Mouse (Mus musculus) thymus, postnatal 0 days (tissue): ENCODE data around the gene Zcchc24. TPM values are rescaled to one million over a fixed set of nuclear protein-coding genes. Genes with fewer than 3 reads are reported as not detected.

ENCODE experiments used
- DNase-seq: peaks from one replicate; pipeline ENCODE4 v3.0.0-alpha.2; 2015; ENCODE audit warnings: low spot score
- polyA plus RNA-seq: library from polyadenylated mRNA; unstranded; fragments of >200 nt; fragmentation: Nextera tagmentation; extraction: Ambion mirVana; gene quantifications from 2 replicates; pipeline ENCODE4 v1.2.1, GENCODE M21; 2015

Gene Zcchc24
- polyA plus RNA-seq, 1 experiment from 2014 or later = 9.0 TPM

GRCm38 (mm10) chr14:25720962-25721707 is 47.7 kb downstream of the Zcchc24 start:
- DNase-seq = peak; percentile 69

DNA sequence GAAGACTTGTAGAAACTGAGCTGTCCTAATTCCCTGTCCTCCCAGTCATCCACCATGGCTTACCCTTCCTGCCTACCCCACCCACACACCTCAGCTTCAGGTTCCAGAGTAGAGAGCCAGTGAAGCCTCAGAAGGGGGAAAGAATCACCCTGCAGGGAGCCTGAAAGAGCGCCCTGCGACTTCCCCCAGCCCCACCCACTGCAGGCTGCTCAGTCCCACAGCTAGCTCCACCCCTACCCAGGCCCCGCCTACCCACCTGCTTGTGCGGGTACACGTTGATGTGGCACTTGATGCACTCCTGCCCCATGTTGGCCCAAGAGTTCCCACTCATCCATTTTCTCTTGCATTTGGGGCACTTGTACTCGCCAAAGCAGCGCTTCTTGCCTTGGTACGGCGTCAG is 49.5 kb downstream of the Zcchc24 start:
- peak; percentile 89 for DNase-seq

- DNase-seq = peak; percentile 82
Measured at GRCm38 (mm10) chr14:25718471-25718870, 50.4 kb downstream of the Zcchc24 start.

GRCm38 (mm10) chr14:25717718-25718117 is 51.1 kb downstream of the Zcchc24 start:
- peak; percentile 33 for DNase-seq

DNA sequence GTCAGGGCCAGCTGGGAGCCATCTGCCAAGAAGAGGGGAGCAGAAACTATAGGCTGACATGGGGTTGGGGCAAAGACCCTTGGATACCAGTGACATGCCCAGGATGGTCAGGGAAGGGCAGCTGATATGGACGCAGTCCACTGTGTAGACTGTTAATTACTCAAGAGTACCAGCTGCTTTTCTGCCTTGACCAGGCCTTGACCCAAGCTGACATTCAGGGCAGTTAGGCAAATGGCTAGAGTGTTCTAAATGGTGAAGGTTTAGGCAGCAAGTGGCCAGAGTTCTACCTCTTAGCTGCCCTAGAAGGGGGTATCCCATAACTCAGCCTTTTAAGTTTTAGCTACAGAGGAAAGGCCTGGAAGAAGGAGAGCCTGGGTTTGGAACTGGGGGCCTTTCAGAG is 52.3 kb downstream of the Zcchc24 start:
- no peak for DNase-seq

DNA sequence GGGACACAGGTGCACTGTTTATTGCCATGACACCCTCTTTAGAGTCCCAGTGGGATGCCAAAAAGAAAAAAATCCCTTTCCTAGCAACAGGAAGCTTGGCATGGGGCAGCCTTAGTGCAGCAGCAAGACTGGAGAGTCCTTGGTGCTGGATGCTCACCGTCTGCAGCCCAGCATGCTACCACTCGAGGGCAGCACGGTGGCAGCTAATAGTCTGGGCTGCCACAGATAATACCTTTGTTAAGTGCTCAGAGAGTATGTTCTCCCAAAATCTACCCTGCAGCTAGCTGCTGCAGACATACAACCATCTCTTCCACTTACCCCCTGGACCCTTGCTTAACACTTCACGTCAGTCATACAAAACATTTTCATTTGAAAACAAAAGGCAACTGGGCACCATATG is 55.4 kb downstream of the Zcchc24 start:
- peak; percentile 50 for DNase-seq

- no peak for DNase-seq
Measured at GRCm38 (mm10) chr14:25711602-25712001, 57.2 kb downstream of the Zcchc24 start.

DNA sequence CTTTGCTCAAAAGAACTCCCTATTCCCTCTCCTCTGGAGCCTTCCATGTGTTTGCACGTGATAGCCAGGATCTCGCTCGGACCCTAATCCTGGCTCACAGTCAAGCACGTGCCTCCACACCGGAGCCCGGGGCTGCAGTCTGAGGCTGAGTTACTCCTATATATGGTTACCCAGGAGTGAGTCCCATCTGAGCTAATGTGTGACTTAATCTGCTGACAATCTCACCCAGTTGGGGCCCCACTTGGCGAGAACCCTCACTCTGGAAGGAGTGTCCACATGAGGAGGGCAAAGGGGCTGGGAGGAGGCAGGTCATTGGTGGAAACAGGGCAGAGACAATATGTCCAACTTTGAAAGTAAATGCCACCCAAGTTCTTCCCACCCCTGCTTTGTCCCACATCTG is 57.7 kb downstream of the Zcchc24 start:
- no peak for DNase-seq

GRCm38 (mm10) chr14:25710681-25711080 is 58.2 kb downstream of the Zcchc24 start:
- no peak for DNase-seq

- DNase-seq = no peak
Measured at GRCm38 (mm10) chr14:25710073-25710472, 58.8 kb downstream of the Zcchc24 start.

DNA sequence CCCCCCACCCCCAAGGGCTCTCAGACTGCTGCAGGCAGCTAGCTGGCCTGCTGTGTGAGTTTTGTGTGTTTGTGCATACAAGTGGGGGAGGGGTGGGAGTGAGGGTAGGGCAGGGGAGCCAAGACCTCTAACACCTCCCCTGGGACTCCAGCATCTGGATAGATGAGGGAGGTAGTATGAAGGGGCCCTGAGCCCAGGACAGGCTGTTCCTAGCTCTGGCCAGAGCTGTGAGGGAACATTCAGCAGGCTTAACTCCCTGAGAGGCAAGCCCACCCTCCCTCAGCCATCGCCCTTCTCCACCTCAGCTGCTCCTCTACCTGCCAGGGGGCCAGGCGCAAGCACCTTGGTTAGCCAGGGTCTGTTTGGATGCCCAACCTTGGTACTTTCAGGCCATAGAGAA is 59.9 kb downstream of the Zcchc24 start:
- no peak for DNase-seq

- no peak for DNase-seq
Measured at GRCm38 (mm10) chr14:25708451-25708850, 60.4 kb downstream of the Zcchc24 start.

GRCm38 (mm10) chr14:25707691-25708181 is 61.1 kb downstream of the Zcchc24 start:
- DNase-seq = peak; percentile 72

DNA sequence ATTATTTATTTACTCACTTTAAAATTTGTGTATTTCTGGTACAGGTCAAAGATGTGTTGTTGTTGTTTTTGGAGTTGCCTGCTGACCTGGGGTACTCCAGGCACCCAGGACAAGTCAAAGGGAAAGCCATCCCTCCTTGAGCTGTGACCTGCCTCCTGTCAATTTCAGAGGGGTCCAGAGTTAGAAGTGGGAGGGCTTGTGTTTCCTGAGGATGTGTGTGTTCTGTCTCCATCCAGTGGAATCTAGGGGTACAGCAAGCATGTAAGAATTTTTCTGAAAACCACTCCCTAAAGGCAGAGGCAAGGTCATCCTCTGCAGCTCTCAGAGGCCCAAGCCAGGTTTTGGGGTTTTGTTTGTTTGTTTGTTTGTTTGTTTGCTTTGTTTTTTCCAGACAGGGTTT is 66.9 kb downstream of the Zcchc24 start:
- peak; percentile 65 for DNase-seq

- no peak for DNase-seq
Measured at GRCm38 (mm10) chr14:25696356-25696755, 72.5 kb downstream of the Zcchc24 start.

- DNase-seq = peak; percentile 37
Measured at GRCm38 (mm10) chr14:25695059-25695458, 73.8 kb downstream of the Zcchc24 start.

GRCm38 (mm10) chr14:25694569-25694897 is 74.3 kb downstream of the Zcchc24 start:
- DNase-seq = peak; percentile 20

GRCm38 (mm10) chr14:25693888-25694568 is 74.8 kb downstream of the Zcchc24 start, which contains the start of gene Ppif:
Gene Ppif (plus strand): TSS chr14:25694154.
- peak; percentile 98 for DNase-seq

- no peak for DNase-seq
Measured at GRCm38 (mm10) chr14:25693271-25693887, 75.5 kb downstream of the Zcchc24 start.

DNA sequence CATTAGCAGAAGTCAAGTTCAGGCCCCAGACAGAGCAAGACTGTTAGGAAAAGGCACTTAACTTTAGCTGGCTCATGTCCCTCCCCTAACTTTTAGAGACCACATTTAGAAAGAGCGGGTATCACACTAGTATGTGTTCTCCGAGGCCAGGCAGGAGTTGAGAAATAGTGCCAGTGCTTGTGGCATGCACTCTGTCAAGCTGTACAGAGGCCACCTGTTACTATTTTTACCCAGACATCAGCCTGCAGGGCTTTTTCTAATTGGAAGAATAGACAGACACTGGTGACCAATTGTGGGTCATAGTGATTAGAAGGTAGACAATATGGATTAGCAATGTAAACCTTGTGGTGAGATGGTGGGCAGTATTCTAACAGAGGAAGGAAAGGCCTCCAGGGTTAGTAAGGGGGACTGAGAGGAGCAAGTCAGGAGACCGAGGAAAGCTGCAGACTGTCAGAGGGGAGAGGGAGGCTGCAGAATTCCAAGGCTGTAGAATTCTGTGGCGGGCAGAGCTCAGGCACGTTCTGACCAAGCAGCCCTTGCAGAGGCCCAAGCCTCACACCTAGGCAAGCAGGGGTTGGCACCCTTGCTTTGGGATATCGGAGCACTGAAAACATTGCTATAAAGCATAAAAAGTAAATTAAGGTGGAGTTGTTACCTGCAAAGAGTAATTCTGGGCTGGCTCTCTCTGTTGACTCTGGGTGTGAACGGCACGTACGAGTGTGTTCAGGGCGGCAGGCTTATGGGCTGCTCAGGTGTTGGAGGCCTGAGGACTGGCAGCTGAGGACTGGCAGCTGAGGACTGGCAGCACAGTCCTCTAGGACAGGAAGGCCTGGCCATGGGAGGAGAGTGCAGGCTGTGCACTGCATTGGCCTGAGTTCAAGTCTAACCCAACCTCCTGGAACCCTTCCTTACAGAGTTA is 81.6 kb downstream of the Zcchc24 start:
- no peak for DNase-seq
